Mouse (Mus musculus): ENCODE data around the gene Rec114. TPM values are rescaled to one million over a fixed set of nuclear protein-coding genes. Genes with fewer than 3 reads are reported as not detected.

The Rec114 gene
- polyA plus RNA-seq (2012; rRNA removed) = 1.1 and 1.3 TPM in 2 replicates

GRCm38 (mm10) chr9:58743702-58744248 is at the start of gene Rec114:
Rec114 (minus strand) TSS chr9:58743964.

Other genes with a start within 250 kb of the Rec114 start
- gene Cd276, start 188.5 kb downstream of the Rec114 start, polyA plus RNA-seq (2012; rRNA removed) = 23.1 and 27.6 TPM in 2 replicates
- 563 and 583 TPM in 2 replicates for gene Nptn, start 161.7 kb downstream of the Rec114 start, polyA plus RNA-seq (2012; rRNA removed)
- 9.5 and 11.7 TPM in 2 replicates for gene Hcn4, start 79.4 kb upstream of the Rec114 start, polyA plus RNA-seq (2012; rRNA removed)

Measured in central nervous system, embryonic 18 days (tissue).